Mouse (Mus musculus) kidney, adult 2 months (tissue): ENCODE data around the gene Gm10188.

Experiments
- CTCF ChIP-seq: fragments of 200-500 bp; conservative IDR thresholded peaks from 2 replicates; pipeline ENCODE4 v1.5.1; 2011; ENCODE audit warnings: low read depth, mild to moderate bottlenecking, control low read depth, low read length, moderate library complexity, mixed read lengths; ENCODE audit not compliant: insufficient read depth, insufficient read length
- POLR2A ChIP-seq: fragments of 200-500 bp; IDR thresholded peaks from one replicate; pipeline ENCODE4 v1.6.1; 2011; ENCODE audit warnings: low read depth, low read length, control low read depth

DNA sequence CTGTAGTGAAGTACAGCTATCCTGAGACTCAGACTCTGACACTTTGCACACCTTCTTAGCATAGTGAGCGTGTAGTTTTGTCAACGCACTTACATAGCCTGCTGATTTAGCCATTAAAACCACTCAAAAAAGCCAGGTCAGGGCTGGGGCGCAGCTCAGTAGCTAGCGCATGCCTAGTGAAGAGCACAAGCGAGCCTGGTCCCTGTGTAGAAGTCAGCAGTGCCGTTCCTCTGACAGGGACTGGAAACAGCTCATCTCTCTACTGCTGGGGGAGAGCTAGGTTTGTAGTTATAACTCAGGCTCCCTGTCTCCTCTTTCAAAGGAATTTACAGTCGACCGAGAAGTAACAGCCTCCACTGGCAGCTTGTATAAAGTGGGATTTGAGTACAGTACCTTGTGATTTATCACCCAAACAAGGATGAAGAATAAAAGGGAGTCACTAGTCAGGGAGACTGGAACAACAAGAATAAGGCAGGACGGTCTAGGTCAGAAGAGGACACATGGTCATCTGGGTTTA lies 5.2 kb upstream of the Gm10188 start:
- TF ChIP-seq CTCF (no peak), POLR2A (no peak)
